Mouse (Mus musculus) adrenal gland, postnatal 36 days (tissue): ENCODE data around the gene Tmem30b. TPM values are rescaled to one million over a fixed set of nuclear protein-coding genes. Genes with fewer than 3 reads are reported as not detected.

Experiments used
- DNase-seq, 2 experiments: peaks; one replicate each; pipeline ENCODE4 v3.0.0; 2021; ENCODE audit warnings: mixed read lengths in 1 of 2
- total RNA-seq, 2 experiments: library from RNA; stranded (reverse); gene quantifications; 2 replicates each; pipeline ENCODE4 v1.2.3; 2021

Tmem30b gene
- total RNA-seq, 2 experiments from 2014 or later, result 0.10 to 0.13 TPM

DNA sequence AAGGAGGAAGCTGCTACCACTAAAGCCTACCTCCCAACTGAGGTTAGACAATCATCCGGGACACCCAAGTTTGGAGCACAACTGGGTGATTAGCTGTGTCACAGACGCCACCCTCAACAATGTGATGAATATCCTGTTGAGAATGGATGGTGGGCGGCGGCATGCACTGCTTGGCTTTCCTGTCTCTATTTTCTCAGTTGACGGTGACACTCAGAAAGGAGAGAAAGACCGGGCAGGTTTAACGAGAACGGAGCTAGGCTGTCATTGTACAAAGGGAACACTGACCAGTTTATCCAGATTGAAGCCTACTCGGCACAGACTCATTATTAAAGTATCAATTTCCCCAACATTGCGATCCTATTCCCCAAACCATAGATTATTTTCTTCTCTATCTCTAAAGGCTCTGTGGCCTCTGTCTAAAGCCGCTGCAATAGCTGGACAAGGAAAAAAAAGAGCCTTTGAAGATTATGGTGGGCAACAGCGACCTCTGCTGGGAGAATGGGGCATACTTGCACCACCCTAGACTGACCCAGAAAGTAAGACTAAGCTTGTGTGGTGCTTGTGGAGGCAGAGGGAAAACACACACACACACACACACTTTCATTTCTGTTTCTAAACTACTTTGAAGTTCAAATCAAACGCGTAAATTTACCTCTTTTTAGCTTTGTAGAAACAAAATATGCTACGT, 29.0 kb downstream of the Tmem30b start:
- DNase-seq, result peak; percentile 79 to 82

DNA sequence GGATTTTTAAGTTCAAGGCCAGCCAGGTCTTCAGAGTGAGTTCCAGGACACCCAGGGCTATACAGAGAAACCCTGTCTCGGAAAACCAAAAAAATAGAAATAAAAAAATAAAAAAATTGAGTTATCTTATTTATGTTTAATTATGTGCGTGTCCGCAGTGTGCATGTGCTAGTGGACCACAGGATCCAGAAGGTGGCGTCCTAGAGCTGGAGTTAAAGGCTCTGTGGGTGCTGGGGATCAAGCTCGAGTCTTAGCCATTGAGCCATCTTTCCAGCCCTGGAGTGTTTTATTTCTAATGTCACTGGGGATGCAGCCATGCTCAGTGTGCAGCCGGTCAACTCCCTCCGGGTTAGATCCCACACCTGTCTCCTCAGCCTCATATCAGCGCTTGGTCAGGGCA, 29.7 kb downstream of the Tmem30b start:
- DNase-seq, result no peak

DNA sequence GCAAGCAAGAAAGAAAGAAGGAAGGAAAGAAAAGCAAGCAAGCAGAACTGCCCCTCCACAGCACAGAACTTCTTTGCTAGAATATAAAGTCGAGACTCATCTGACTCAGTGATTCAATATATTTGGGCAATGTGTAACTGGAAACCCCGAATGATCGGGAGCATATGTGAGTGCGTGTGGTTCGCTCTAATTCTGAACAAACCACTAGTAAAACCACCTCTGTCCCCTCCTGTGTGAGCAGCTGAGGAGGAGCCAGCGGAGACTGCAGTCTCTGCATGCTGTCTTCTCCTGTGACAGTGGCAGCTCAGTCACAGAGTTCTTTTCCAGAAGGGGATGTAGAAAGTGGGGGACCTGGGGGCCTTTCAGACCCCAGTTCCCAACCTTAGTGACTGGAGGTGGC, 31.5 kb downstream of the Tmem30b start:
- DNase-seq, result no peak

DNA sequence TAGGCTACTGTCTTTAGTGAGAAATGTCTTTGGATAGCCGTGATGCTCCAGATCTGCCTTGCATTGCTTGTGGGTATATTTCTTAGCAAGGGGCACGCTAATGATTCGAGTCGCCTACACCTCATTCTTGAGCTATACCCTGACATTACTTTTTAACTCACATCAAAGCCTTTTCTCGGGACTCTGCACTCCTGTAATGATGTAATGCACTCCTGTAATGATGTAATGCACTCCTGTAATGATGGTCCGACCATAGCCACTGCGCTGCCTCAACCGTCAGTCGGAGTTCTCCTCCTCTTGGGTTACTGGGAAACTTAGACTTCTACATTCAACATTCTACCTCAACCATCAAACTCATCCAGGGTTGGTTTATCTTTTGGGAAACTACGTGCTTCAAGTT, 32.2 kb downstream of the Tmem30b start:
- no peak for DNase-seq

DNA sequence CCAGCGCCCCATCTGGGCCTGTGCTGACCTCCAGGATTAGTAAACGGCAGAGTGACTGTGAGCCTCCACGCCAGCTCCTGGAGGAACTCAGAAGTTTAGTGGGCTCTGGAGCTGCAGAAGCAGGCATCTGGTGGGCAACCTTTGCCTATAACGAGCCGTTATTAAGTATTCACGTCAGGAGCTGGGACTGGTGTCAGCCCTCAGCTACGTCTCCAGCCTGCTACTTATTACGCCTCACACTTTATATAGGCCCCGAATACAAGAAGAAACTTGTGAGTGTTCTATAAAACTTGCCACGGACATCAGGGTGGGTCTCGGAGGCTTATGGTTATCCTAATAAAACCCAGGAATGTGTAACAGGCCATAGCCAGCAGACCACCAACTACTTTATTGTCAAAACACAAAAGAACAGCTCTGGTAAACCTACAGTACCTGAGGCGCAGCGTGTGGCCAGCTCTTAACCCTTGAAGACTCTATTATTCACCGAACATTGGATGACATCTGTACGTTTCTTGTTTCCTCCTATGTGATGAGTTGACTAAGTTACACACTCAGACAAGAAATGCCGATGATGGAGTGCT, 34.6 kb downstream of the Tmem30b start:
- no peak for DNase-seq

DNA sequence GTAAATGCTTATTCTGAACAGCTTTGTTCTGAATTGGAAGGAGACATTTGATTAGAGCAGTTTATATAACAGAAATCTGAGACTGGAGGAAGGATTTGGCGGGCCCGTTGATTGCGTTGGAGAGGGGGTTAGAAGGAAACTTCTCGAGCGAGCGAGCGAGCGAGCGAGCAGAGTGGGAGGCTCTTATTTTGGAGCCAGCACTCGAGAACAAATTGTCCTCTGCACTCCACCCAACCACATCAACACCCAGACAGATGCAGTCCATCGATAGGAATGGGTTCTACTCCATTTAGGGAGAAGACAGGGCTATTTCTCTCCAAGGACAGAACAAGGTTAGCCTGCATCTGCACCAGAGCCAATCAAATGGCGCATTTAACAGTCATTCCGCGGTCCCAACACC, 39.1 kb downstream of the Tmem30b start:
- DNase-seq, result no peak

DNA sequence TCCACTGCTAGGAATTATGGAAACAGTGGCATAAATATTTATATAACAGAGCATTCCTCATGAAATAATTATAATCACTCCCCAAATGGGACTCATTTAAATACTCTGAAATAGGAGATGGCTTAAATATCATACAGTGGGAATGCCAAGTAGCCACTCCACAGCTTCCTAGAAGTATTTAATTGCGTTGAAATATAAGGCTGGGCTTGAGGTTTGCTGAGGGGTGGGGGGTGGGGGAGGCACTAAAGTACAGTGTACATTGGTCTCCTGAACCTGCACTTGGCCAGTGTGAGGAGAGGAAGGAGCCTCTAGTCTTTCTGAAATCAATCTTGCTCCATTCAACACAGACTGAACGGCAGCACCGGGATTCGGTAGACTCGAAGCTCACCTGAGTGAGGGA, 39.5 kb downstream of the Tmem30b start:
- DNase-seq, result no peak

DNA sequence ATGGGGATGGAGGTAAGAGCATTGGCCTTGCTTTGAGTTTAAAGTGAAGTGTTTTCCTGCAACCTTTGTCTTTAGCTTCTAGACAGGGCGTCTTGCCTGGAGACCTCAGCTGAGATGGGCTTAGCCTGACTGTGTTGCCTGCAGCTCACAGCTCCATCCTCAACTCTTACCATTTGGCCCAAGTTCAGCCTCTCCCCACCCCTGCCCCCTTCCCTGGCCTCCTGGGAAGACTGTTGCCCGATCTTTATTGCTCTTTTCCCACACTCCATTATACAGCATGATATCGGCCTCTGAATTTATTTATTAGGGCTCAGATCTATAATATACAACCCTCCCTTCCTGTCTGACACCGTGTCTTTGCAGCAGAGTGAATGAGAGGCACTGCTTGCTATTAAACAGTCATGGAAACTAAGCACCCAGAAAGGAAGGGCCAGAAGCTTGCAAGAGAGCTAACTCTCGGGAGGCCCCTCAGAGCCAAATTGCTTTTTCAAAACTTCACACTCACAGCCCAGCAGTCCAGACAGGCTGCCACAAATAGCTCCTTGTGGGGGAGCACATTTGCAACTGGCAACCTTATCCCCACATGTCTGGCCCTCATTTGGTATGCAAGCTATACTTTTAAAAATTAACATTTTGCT, 45.4 kb downstream of the Tmem30b start:
- no peak for DNase-seq

DNA sequence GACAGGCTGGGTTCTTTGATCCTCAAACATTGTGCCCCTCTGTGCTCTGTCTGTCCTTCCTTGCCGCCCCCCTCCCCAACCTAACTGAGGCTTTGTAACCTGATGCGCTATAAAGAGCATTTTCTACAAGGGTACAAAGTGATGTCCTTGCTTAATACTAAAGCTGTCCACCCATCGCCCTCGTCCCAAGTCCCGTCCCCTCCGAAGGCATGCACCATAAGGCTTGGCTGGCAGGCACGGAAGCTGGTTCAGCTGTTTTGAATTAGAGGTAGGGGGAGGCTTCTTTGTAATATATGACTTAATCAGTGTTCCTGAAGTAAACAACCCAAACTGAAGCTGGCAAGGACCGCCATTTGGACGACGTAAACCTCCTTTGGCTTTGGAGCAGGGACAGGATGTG, 51.0 kb downstream of the Tmem30b start:
- DNase-seq, result no peak

DNA sequence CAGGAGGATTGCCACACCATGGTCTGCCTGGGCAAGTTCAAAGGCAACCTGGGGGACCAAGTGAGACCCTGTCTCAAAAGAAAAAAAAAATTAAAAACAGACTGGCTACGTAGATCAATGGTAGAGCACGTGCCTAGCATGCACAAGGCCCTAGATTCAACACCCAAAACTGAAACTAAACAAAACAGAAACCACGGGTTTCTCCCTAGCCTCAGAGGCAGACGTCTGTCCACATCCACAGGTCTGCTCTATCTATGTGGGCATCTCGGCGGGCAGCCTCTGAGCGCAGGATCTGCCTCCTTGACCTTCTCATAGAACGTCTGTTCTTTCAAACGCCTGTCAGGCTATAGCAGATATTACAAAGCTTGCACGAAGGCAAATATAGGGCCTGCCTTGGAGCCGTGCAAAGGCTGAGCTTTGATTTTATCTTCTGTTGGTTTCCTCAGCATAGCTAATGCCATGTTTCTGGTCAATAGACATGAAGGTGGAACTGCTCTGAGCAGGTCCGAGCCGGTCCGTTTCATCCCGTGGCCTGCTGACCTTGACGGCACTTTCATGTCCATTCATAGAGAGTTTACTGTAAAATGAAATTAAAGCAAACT, 52.2 kb downstream of the Tmem30b start:
- peak; percentile 21 to 28 for DNase-seq

Other genes with a start within 250 kb of the Tmem30b start
- 10 to 100 TPM; 11.2 to 16.3 TPM for gene Prkch, start 38.4 kb upstream of the Tmem30b start, total RNA-seq